Mouse (Mus musculus): ENCODE measurements at regions not wholly inside any gene's neighbourhood (a gene's known extent, or its start where the extent isn't known, plus 50 kb on each side); places are given as distances from the start of the nearest gene placed in this dataset.

- H3K9me3 ChIP-seq (ENCODE audit: control insufficient read depth, low read length) = no peaks in the 10 kb centered on the region; the same call in 1 of the 2 replicates
- no peak overlapping the region for H3K27ac ChIP-seq (ENCODE audit: low read depth, low read length)
- H3K4me1 ChIP-seq (ENCODE audit: control insufficient read depth, insufficient read depth, low read length) = no peaks in the 10 kb centered on the region
- no peak for ATAC-seq (ENCODE audit: low read depth)
- WGBS = 80% methylated on average over 3 of the region's 3 CpGs
- no peak overlapping the region for H3K9ac ChIP-seq (replicated peaks; ENCODE audit: low read depth, low read length)
- H3K4me3 ChIP-seq (ENCODE audit: low read depth, low read length) = no peak overlapping the region
- no peak overlapping the region for H3K4me2 ChIP-seq (ENCODE audit: low read depth, low read length)
- no peaks in the 10 kb centered on the region for H3K27me3 ChIP-seq (ENCODE audit: control insufficient read depth, insufficient read depth, low read length)
- H3K36me3 ChIP-seq (ENCODE audit: control insufficient read depth, insufficient read depth, low read length) = no peaks in the 10 kb centered on the region
Measured at GRCm38 (mm10) chr12:25188556-25188955, 91.6 kb upstream of the Id2 start.

GRCm38 (mm10) chr12:25187216-25187615 lies 90.3 kb upstream of the Id2 start:
- no peak overlapping the region for H3K4me2 ChIP-seq (ENCODE audit: low read depth, low read length)
- H3K4me1 ChIP-seq (ENCODE audit: control insufficient read depth, insufficient read depth, low read length) = no peaks in the 10 kb centered on the region
- H3K9me3 ChIP-seq (ENCODE audit: control insufficient read depth, low read length) = no peaks in the 10 kb centered on the region; the same call in 1 of the 2 replicates
- no peaks in the 10 kb centered on the region for H3K27me3 ChIP-seq (ENCODE audit: control insufficient read depth, insufficient read depth, low read length)
- ATAC-seq (ENCODE audit: low read depth) = no peak
- H3K36me3 ChIP-seq (ENCODE audit: control insufficient read depth, insufficient read depth, low read length) = no peaks in the 10 kb centered on the region
- no peak overlapping the region for H3K27ac ChIP-seq (ENCODE audit: low read depth, low read length)
- no peak overlapping the region for H3K9ac ChIP-seq (replicated peaks; ENCODE audit: low read depth, low read length)
- no peak overlapping the region for H3K4me3 ChIP-seq (ENCODE audit: low read depth, low read length)
- 80% methylated on average over 3 of the region's 3 CpGs for WGBS

GRCm38 (mm10) chr12:25182680-25183079 lies 85.7 kb upstream of the Id2 start:
- Histone ChIP-seq H3K4me3 (ENCODE audit: low read depth, low read length) (no peak overlapping the region), H3K9ac (replicated peaks; ENCODE audit: low read depth, low read length) (no peak overlapping the region), H3K4me2 (ENCODE audit: low read depth, low read length) (no peak overlapping the region), H3K4me1 (ENCODE audit: control insufficient read depth, insufficient read depth, low read length) (no peaks in the 10 kb centered on the region), H3K9me3 (ENCODE audit: control insufficient read depth, low read length) (no peaks in the 10 kb centered on the region; the same call in 1 of the 2 replicates), H3K27me3 (ENCODE audit: control insufficient read depth, insufficient read depth, low read length) (no peaks in the 10 kb centered on the region), H3K27ac (ENCODE audit: low read depth, low read length) (no peak overlapping the region), H3K36me3 (ENCODE audit: control insufficient read depth, insufficient read depth, low read length) (no peaks in the 10 kb centered on the region)
- no peak for ATAC-seq (ENCODE audit: low read depth)
- 91% methylated on average over 4 of the region's 4 CpGs for WGBS

- Histone ChIP-seq H3K4me2 (ENCODE audit: low read depth, low read length) (no peak overlapping the region), H3K27me3 (ENCODE audit: control insufficient read depth, insufficient read depth, low read length) (no peaks in the 10 kb centered on the region), H3K36me3 (ENCODE audit: control insufficient read depth, insufficient read depth, low read length) (no peaks in the 10 kb centered on the region), H3K9ac (replicated peaks; ENCODE audit: low read depth, low read length) (no peak overlapping the region), H3K27ac (ENCODE audit: low read depth, low read length) (no peak overlapping the region), H3K4me3 (ENCODE audit: low read depth, low read length) (no peak overlapping the region), H3K4me1 (ENCODE audit: control insufficient read depth, insufficient read depth, low read length) (no peaks in the 10 kb centered on the region), H3K9me3 (ENCODE audit: control insufficient read depth, low read length) (no peaks in the 10 kb centered on the region)
- ATAC-seq (ENCODE audit: low read depth) = no peak
- WGBS = 91% methylated on average over 8 of the region's 8 CpGs
Measured at GRCm38 (mm10) chr12:25181317-25181716, 84.4 kb upstream of the Id2 start.

GRCm38 (mm10) chr12:25180861-25181260 lies 83.9 kb upstream of the Id2 start:
- WGBS = 100% methylated on average over 1 of the region's 1 CpGs
- H3K27me3 ChIP-seq (ENCODE audit: control insufficient read depth, insufficient read depth, low read length) = no peaks in the 10 kb centered on the region
- H3K9ac ChIP-seq (replicated peaks; ENCODE audit: low read depth, low read length) = no peak overlapping the region
- ATAC-seq (ENCODE audit: low read depth) = no peak
- H3K9me3 ChIP-seq (ENCODE audit: control insufficient read depth, low read length) = no peaks in the 10 kb centered on the region
- H3K4me3 ChIP-seq (ENCODE audit: low read depth, low read length) = no peak overlapping the region
- H3K4me2 ChIP-seq (ENCODE audit: low read depth, low read length) = no peak overlapping the region
- H3K36me3 ChIP-seq (ENCODE audit: control insufficient read depth, insufficient read depth, low read length) = no peaks in the 10 kb centered on the region
- H3K27ac ChIP-seq (ENCODE audit: low read depth, low read length) = no peak overlapping the region
- H3K4me1 ChIP-seq (ENCODE audit: control insufficient read depth, insufficient read depth, low read length) = no peaks in the 10 kb centered on the region

GRCm38 (mm10) chr12:25180289-25180688 lies 83.3 kb upstream of the Id2 start:
- no peak overlapping the region for H3K4me3 ChIP-seq (ENCODE audit: low read depth, low read length)
- no peak for ATAC-seq (ENCODE audit: low read depth)
- H3K9ac ChIP-seq (replicated peaks; ENCODE audit: low read depth, low read length) = no peak overlapping the region
- no peaks in the 10 kb centered on the region for H3K27me3 ChIP-seq (ENCODE audit: control insufficient read depth, insufficient read depth, low read length)
- WGBS = 59% methylated on average over 3 of the region's 3 CpGs
- H3K4me1 ChIP-seq (ENCODE audit: control insufficient read depth, insufficient read depth, low read length) = no peaks in the 10 kb centered on the region
- H3K36me3 ChIP-seq (ENCODE audit: control insufficient read depth, insufficient read depth, low read length) = no peaks in the 10 kb centered on the region
- H3K9me3 ChIP-seq (ENCODE audit: control insufficient read depth, low read length) = no peaks in the 10 kb centered on the region
- H3K4me2 ChIP-seq (ENCODE audit: low read depth, low read length) = no peak overlapping the region
- H3K27ac ChIP-seq (ENCODE audit: low read depth, low read length) = no peak overlapping the region

- Histone ChIP-seq H3K9ac (replicated peaks; ENCODE audit: low read depth, low read length) (no peak overlapping the region), H3K27me3 (ENCODE audit: control insufficient read depth, insufficient read depth, low read length) (no peaks in the 10 kb centered on the region), H3K36me3 (ENCODE audit: control insufficient read depth, insufficient read depth, low read length) (no peaks in the 10 kb centered on the region), H3K9me3 (ENCODE audit: control insufficient read depth, low read length) (no peaks in the 10 kb centered on the region), H3K4me2 (ENCODE audit: low read depth, low read length) (no peak overlapping the region), H3K4me1 (ENCODE audit: control insufficient read depth, insufficient read depth, low read length) (no peaks in the 10 kb centered on the region), H3K4me3 (ENCODE audit: low read depth, low read length) (no peak overlapping the region), H3K27ac (ENCODE audit: low read depth, low read length) (no peak overlapping the region)
- 83% methylated on average over 5 of the region's 5 CpGs for WGBS
- no peak for ATAC-seq (ENCODE audit: low read depth)
Measured at GRCm38 (mm10) chr12:25178491-25179115, 81.7 kb upstream of the Id2 start.

GRCm38 (mm10) chr12:25177827-25178226 lies 80.9 kb upstream of the Id2 start:
- H3K9ac ChIP-seq (replicated peaks; ENCODE audit: low read depth, low read length) = no peak overlapping the region

GRCm38 (mm10) chr12:25176565-25176964 lies 79.6 kb upstream of the Id2 start:
- H3K27me3 ChIP-seq (ENCODE audit: control insufficient read depth, insufficient read depth, low read length) = no peaks in the 10 kb centered on the region
- WGBS = 91% methylated on average over 3 of the region's 3 CpGs
- no peak overlapping the region for H3K4me2 ChIP-seq (ENCODE audit: low read depth, low read length)
- H3K4me3 ChIP-seq (ENCODE audit: low read depth, low read length) = no peak overlapping the region
- ATAC-seq (ENCODE audit: low read depth) = no peak
- no peaks in the 10 kb centered on the region for H3K4me1 ChIP-seq (ENCODE audit: control insufficient read depth, insufficient read depth, low read length)
- H3K36me3 ChIP-seq (ENCODE audit: control insufficient read depth, insufficient read depth, low read length) = no peaks in the 10 kb centered on the region
- no peak overlapping the region for H3K9ac ChIP-seq (replicated peaks; ENCODE audit: low read depth, low read length)
- H3K27ac ChIP-seq (ENCODE audit: low read depth, low read length) = no peak overlapping the region
- no peaks in the 10 kb centered on the region for H3K9me3 ChIP-seq (ENCODE audit: control insufficient read depth, low read length)

More at GRCm38 (mm10) chr12:25177827-25178226, 80.9 kb upstream of the Id2 start:
- Histone ChIP-seq H3K27me3 (ENCODE audit: control insufficient read depth, insufficient read depth, low read length) (no peaks in the 10 kb centered on the region), H3K4me3 (ENCODE audit: low read depth, low read length) (no peak overlapping the region), H3K4me1 (ENCODE audit: control insufficient read depth, insufficient read depth, low read length) (no peaks in the 10 kb centered on the region), H3K36me3 (ENCODE audit: control insufficient read depth, insufficient read depth, low read length) (no peaks in the 10 kb centered on the region), H3K9me3 (ENCODE audit: control insufficient read depth, low read length) (no peaks in the 10 kb centered on the region), H3K4me2 (ENCODE audit: low read depth, low read length) (no peak overlapping the region), H3K27ac (ENCODE audit: low read depth, low read length) (no peak overlapping the region)
- no peak for ATAC-seq (ENCODE audit: low read depth)
- 74% methylated on average over 3 of the region's 3 CpGs for WGBS
